Mouse (Mus musculus): ENCODE measurements around the gene Mrgprb8.
"Not testable (repeated sequence)": the region's sequence is repeated elsewhere in the genome, so short reads cannot be mapped to it uniquely, and the experiment has no call there.

The Mrgprb8 gene

GRCm38 (mm10) chr7:48388226-48388625 is at the start of gene Mrgprb8:
Gene Mrgprb8 (plus strand): TSS chr7:48388526.
- no peak for DNase-seq

DNA sequence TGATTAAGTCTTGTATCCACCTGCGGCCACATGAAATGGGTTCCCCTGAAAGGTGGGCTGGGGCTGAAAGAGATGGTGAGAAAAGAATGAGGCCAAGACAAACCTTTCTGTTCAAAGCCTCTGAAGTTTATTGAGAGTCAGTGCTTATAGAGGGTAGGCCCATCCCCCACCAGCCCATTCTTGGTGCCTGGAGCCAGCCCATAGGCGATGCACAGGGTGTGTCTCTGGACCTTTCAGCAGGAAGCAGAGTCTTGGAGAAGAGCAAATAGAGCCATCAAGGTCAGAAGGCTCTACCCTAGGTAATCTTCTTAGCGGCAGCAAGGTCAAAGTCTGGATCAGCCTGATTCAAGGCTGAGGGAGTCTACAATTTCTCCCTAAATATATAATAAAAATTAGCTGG is 47.6 kb downstream of the Mrgprb8 start:
- DNase-seq, result not testable (repeated sequence)

DNA sequence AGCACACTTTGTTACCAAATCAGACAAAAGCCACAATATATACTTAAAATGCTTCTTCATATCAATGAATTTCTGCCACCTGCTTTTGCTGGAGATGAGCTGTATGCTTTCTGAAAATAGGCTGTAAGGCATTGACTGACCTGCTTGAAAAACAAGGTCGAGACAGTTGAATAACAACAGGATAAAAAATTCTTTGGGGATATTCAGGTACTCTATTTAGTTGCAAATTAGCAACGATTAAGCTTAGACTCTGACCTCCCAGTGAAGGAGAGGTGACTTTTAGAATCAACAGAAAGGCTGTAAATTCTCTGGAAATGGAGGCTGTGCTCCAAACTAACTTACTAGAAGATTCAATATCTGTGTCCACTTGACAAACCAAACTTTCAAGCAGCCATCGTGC is 48.3 kb downstream of the Mrgprb8 start:
- DNase-seq, result no peak
